Mouse (Mus musculus): ENCODE measurements around the gene Naa30. TPM values are rescaled to one million over a fixed set of nuclear protein-coding genes. Genes with fewer than 3 reads are reported as not detected.
A peak's percentile ranks its signal among the peaks of the same experiment; 100 is the strongest.
"Not testable (repeated sequence)": the region's sequence is repeated elsewhere in the genome, so short reads cannot be mapped to it uniquely, and the experiment has no call there.

The Naa30 gene
- polyA plus RNA-seq, 1 experiment = 3.1 TPM

GRCm38 (mm10) chr14:49171286-49171685 lies 740 bp upstream of the Naa30 start:
- TF ChIP-seq FLI1 (IDR thresholded peaks at IDR 0.05; ENCODE audit: low read length) (no peak), GATA1 (IDR thresholded peaks at IDR 0.05; ENCODE audit: borderline replicate concordance, low read length) (no peak)
- no peaks in the 10 kb centered on the region for H3K9me3 ChIP-seq
- peaks cover 15% of the 10 kb centered on the region for H3K36me3 ChIP-seq (replicated peaks; ENCODE audit: low read length)
- H3K4me3 ChIP-seq (replicated peaks) = peak overlapping the region; percentile 98
- H3K4me1 ChIP-seq = peaks cover 34% of the 10 kb centered on the region
- H3K27me3 ChIP-seq (replicated peaks) = no peaks in the 10 kb centered on the region

- H3K36me3 ChIP-seq (replicated peaks; ENCODE audit: low read length) = peaks cover 19% of the 10 kb centered on the region
- H3K27me3 ChIP-seq (replicated peaks) = no peaks in the 10 kb centered on the region
- no peaks in the 10 kb centered on the region for H3K9me3 ChIP-seq
- TF ChIP-seq FLI1 (IDR thresholded peaks at IDR 0.05; ENCODE audit: low read length) (no peak), GATA1 (IDR thresholded peaks at IDR 0.05; ENCODE audit: borderline replicate concordance, low read length) (no peak)
- H3K4me3 ChIP-seq (replicated peaks) = peak overlapping the region; percentile 98
- peaks cover 34% of the 10 kb centered on the region for H3K4me1 ChIP-seq
Observed at GRCm38 (mm10) chr14:49172582-49172988, 559 bp downstream of the Naa30 start.

- Histone ChIP-seq H3K4me3 (replicated peaks) (peak overlapping the region; percentile 98), H3K36me3 (replicated peaks; ENCODE audit: low read length) (peaks cover 22% of the 10 kb centered on the region), H3K4me1 (peaks cover 37% of the 10 kb centered on the region), H3K9me3 (no peaks in the 10 kb centered on the region), H3K27me3 (replicated peaks) (no peaks in the 10 kb centered on the region)
- TF ChIP-seq GATA1 (IDR thresholded peaks at IDR 0.05; ENCODE audit: borderline replicate concordance, low read length) = no peak
- TF ChIP-seq FLI1 (IDR thresholded peaks at IDR 0.05; ENCODE audit: low read length) = no peak
Observed at GRCm38 (mm10) chr14:49173290-49174135, 1.5 kb downstream of the Naa30 start.

GRCm38 (mm10) chr14:49179736-49180135 lies 7.7 kb downstream of the Naa30 start:
- no peak overlapping the region for H3K4me3 ChIP-seq (replicated peaks)
- H3K4me1 ChIP-seq = peaks cover 11% of the 10 kb centered on the region; the same call in 1 of the 2 replicates
- H3K9me3 ChIP-seq = no peaks in the 10 kb centered on the region
- TF ChIP-seq GATA1 (IDR thresholded peaks at IDR 0.05; ENCODE audit: borderline replicate concordance, low read length) = no peak
- peaks cover 60% of the 10 kb centered on the region for H3K36me3 ChIP-seq (replicated peaks; ENCODE audit: low read length)
- H3K27me3 ChIP-seq (replicated peaks) = no peaks in the 10 kb centered on the region

GRCm38 (mm10) chr14:49186270-49186669 lies 14.2 kb downstream of the Naa30 start:
- Histone ChIP-seq H3K27me3 (replicated peaks) (no peaks in the 10 kb centered on the region), H3K4me1 (no peaks in the 10 kb centered on the region), H3K9me3 (no peaks in the 10 kb centered on the region), H3K36me3 (replicated peaks; ENCODE audit: low read length) (peaks cover 90% of the 10 kb centered on the region), H3K4me3 (replicated peaks) (no peak overlapping the region)
- TF ChIP-seq FLI1 (IDR thresholded peaks at IDR 0.05; ENCODE audit: low read length) (no peak), GATA1 (IDR thresholded peaks at IDR 0.05; ENCODE audit: borderline replicate concordance, low read length) (no peak)

GRCm38 (mm10) chr14:49197031-49197527 lies 25.1 kb downstream of the Naa30 start:
- Histone ChIP-seq H3K4me1 (peaks cover 6% of the 10 kb centered on the region), H3K27me3 (replicated peaks) (no peaks in the 10 kb centered on the region), H3K36me3 (replicated peaks; ENCODE audit: low read length) (peaks cover 13% of the 10 kb centered on the region), H3K4me3 (replicated peaks) (no peak overlapping the region), H3K9me3 (no peaks in the 10 kb centered on the region)
- TF ChIP-seq FLI1 (IDR thresholded peaks at IDR 0.05; ENCODE audit: low read length) = no peak
- no peak for TF ChIP-seq GATA1 (IDR thresholded peaks at IDR 0.05; ENCODE audit: borderline replicate concordance, low read length)

- Histone ChIP-seq H3K9me3 (no peaks in the 10 kb centered on the region), H3K4me3 (replicated peaks) (no peak overlapping the region), H3K4me1 (peaks cover 6% of the 10 kb centered on the region), H3K36me3 (replicated peaks; ENCODE audit: low read length) (no peaks in the 10 kb centered on the region), H3K27me3 (replicated peaks) (no peaks in the 10 kb centered on the region)
- no peak for TF ChIP-seq GATA1 (IDR thresholded peaks at IDR 0.05; ENCODE audit: borderline replicate concordance, low read length)
- TF ChIP-seq FLI1 (IDR thresholded peaks at IDR 0.05; ENCODE audit: low read length) = no peak
Observed at GRCm38 (mm10) chr14:49201073-49201778, 29.2 kb downstream of the Naa30 start.

GRCm38 (mm10) chr14:49210215-49210614 lies 38.2 kb downstream of the Naa30 start:
- H3K4me1 ChIP-seq; H3K9me3 ChIP-seq; H3K4me3 ChIP-seq (replicated peaks); H3K27me3 ChIP-seq (replicated peaks); H3K36me3 ChIP-seq (replicated peaks; ENCODE audit: low read length): not testable (repeated sequence)

GRCm38 (mm10) chr14:49218677-49219076 lies 46.7 kb downstream of the Naa30 start:
- TF ChIP-seq GATA1 (IDR thresholded peaks at IDR 0.05; ENCODE audit: borderline replicate concordance, low read length) (no peak), FLI1 (IDR thresholded peaks at IDR 0.05; ENCODE audit: low read length) (no peak)
- H3K4me3 ChIP-seq (replicated peaks) = no peak overlapping the region

GRCm38 (mm10) chr14:49219466-49220022 lies 47.5 kb downstream of the Naa30 start:
- H3K4me3 ChIP-seq (replicated peaks); H3K27me3 ChIP-seq (replicated peaks); H3K36me3 ChIP-seq (replicated peaks; ENCODE audit: low read length); H3K9me3 ChIP-seq; H3K4me1 ChIP-seq: not testable (repeated sequence)

More at GRCm38 (mm10) chr14:49218677-49219076, 46.7 kb downstream of the Naa30 start:
- no peaks in the 10 kb centered on the region for H3K9me3 ChIP-seq
- no peaks in the 10 kb centered on the region for H3K27me3 ChIP-seq (replicated peaks)
- no peaks in the 10 kb centered on the region for H3K36me3 ChIP-seq (replicated peaks; ENCODE audit: low read length)
- no peaks in the 10 kb centered on the region; the same call in 1 of the 2 replicates for H3K4me1 ChIP-seq

All from megakaryocyte, embryonic 14.5 days (primary cell).